Mouse (Mus musculus) MN1 (cell line): ENCODE data around the gene Cdk18.
"Not testable (repeated sequence)": the region's sequence is repeated elsewhere in the genome, so short reads cannot be mapped to it uniquely, and the experiment has no call there.

Source experiments
- DNase-seq: peaks from one replicate; pipeline ENCODE4 v3.0.0-alpha.2; 2016; ENCODE audit warnings: low spot score

Cdk18 gene

DNA sequence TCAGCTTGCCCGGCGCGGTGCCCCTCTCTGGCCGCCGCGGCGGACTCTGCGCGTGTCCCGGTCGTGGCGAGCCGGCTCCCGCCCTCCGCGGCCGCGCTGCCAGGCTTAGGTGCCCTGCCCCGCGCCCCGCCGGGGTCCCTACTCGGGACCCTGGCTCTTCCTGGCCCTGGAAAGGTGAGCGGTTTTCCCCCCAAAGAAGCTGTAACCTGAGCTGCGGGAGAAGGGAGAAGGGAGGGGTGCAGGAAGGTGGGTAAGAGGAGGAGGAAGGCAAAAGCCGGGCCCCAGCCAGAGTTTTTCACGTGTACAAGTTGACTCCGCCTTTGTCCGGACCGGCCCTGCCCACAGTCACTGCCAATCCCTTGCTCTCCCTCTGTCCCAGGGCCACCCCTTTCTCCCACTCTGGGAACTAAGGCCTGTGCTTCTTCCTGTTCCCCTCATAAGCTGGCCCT lies at the start of gene Cdk18:
TSS of gene Cdk18 (minus strand) at position 269 of the 449 bp plus-strand sequence.
- DNase-seq = peak; percentile 78

- no peak for DNase-seq
These were observed 49.7 kb upstream of the Cdk18 start for GRCm38 (mm10) chr1:132189231-132189630.

- DNase-seq = no peak
These were observed 49.1 kb upstream of the Cdk18 start for GRCm38 (mm10) chr1:132188442-132189066.

DNA sequence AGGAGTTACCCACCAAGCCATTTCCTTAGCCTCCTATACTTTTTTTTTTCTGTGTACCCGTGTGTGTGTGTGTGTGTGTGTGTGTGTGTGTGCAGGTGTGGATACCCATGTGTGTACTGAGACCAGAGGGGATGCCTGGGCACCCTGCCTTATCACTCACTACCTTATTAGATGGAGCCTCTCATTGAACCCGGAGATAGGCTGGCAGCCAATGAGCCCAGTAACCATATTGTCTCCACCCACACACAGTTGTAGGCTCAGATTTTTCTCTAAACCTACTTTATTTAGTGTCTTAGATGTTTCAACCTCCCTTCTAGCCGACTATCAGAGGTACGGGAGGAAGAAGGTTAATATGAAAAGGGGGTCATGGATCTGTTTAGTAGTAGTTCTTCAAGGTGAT lies 46.8 kb upstream of the Cdk18 start:
- DNase-seq = no peak

DNA sequence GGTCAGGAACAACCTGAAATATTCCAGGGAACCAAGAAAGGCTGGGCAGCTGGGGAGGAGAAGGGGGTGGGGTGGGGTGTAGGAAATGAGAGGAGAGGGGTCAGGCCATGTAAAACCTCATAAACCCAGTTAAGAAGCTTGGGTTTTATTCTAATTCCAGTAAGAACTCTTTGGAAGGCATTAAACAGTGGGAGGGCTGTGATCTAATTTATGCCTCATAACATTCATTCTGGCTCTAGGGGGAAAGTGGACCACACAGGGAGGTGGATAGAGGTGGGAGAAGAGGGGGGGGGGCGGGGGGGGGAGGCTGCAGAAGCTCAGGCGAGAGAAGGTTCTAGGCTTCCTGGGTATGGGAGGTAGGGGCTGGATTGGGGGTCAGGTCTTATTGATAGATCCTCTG lies 32.1 kb upstream of the Cdk18 start:
- no peak for DNase-seq

DNA sequence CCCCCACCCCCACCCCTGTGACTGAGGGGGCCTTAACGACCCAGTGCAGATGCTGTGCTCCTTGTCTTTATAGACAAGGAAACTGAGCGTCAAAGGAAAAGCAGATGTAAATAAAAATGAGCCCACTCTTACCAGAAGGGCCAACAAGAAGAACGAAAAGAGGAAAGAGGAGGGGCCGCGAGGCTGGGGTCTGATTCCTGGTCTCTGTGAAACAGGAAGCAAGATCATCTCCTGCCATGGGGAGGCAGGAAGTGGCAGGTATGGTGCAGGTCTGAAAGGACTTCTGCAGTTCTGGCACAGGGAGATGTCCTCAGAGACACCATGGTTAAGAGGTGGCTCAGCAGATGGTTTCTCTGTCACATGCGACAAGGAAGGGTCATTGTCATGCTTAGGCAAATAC lies 31.2 kb upstream of the Cdk18 start:
- DNase-seq = no peak

DNA sequence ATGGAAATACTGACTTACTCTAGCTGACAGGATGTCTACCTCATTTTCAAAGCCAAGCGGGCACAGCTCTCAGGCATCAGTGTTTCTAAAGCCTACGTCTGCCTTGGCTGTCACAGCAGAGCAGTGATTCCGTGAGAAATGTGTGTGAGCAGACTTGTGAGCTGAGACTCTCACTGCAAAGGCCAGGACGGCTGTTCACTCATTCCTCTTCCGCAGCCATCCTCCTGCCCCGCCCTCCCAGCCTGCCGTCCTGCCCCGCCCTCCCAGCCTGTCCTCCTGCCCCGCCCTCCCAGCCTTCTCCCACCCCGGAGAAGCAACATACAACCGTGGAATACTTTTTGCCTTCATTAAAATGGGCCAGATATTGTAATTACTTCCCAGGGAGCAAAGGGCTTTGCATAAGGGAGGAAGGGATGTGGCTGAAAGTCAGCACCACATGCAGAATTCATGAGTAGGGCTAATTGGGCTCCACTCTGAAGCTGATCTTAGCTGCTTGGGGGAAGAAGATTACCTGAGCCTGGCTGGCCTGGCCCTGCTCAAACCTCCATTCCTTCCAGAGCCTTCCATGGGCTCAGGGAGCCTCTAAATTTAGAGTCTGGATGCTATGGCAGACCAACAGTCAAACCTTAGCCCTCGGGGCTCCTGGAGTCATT lies 28.8 kb upstream of the Cdk18 start:
- DNase-seq = no peak

GRCm38 (mm10) chr1:132165859-132166258 lies 26.4 kb upstream of the Cdk18 start:
- no peak for DNase-seq

GRCm38 (mm10) chr1:132164780-132165518 lies 25.5 kb upstream of the Cdk18 start:
- no peak for DNase-seq

DNA sequence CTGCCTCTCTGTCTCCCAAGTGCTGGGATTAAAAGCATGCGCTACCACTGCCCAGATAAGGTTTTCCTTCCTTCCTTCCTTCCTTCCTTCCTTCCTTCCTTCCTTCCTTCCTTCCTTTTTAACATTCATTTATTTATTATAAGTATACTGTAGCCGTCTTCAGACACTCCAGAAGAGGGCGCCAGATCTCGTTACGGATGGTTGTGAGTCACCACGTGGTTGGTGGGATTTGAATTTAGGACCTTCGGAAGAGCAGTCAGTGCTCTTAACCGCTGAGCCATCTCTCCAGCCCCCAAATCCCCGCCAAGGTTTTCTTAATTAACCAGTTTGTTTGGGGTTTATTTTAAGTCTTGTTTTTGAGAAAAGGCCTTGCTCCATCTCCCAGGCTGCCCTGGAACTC lies 23.1 kb upstream of the Cdk18 start:
- not testable (repeated sequence) for DNase-seq

DNA sequence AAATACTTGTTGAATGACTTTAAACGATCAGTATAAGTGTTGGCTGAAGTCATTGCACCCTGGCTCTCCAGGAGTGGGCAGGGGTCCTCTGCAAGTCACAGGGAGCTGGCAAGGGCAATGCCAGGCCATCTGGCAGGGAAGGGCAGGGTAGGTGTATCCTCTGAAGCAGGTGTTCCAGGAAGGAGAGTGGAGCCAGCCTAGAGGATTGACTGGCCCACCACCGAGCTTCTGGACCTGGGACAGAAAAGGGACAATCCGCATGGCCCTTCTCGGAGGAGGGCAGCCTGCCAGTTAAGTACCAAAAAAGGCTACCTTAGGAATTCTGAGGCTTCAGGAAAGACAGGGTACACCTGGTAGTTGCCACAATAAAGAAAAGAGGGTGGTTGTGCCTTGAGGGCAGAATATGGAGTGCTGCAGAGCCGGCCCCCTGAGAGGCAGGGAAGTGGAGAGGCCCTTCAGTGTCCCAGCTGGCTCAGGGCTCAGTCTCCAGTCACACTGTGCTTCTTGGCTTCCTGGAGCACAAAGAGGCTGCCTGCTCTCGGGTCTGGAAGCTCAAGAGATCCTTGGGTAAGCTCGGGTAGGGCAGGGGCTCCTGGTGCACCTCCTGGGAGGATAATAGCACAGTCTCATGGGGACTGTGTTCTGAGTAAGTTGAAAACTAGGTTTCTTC lies 21.9 kb upstream of the Cdk18 start:
- DNase-seq = no peak

GRCm38 (mm10) chr1:132159681-132160080 lies 20.2 kb upstream of the Cdk18 start:
- DNase-seq = no peak

GRCm38 (mm10) chr1:132158741-132159140 lies 19.3 kb upstream of the Cdk18 start:
- DNase-seq = no peak

DNA sequence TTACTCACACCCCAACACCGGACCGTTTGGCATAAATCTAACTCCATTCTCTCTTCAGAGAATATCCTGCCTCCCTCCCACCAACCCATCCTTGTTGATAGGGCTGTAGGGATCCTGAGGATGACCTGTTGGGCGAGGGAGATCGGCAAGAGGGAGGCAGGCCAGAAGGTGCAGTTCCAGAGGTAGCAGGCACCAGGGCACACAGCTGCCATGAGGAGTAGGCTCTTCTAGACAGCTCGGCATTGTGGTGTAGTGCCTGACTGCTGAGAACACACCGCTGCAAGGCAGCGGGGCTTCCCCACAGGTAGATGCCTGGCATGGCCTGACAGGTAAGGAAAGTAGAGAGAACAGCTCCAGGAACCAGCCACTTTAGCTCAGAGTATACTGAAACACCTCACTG lies 18.3 kb upstream of the Cdk18 start:
- DNase-seq = no peak

DNA sequence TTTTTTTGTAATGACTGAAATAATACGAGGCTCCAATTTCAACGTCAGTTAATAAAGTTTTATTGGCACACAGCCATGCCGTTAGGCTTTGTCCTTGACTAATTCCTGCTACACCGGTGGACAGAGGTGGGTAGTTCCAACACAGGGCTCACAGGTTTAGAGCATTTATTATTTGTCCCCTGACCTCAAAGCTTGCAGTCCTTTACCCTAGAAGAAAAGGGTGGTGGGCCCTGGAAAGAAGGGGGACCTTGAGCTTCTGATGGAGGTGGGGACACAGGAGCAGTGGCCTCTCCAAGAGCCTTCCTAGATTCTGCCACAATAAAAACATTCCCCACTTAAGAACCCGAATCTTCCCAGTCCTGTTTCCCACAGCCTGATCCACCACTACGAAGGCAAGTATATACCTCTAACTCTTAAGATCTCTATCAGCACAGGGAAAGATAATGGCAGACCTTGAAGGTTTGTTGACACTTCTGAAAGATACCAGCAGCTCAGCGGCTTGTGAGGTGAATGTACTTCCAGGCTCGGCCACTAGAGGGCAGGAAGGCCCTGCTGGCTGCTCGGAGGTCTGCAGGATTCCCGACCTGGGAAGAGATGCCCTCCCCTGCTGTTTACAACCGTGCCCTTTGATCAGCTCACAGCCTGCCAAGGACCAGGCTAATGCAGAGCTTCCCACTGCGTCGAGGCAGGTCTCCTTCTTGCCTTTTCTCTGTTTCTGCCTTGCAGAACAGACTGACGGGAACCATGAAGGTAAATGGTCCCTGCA lies 17.7 kb upstream of the Cdk18 start:
- DNase-seq = peak; percentile 84

DNA sequence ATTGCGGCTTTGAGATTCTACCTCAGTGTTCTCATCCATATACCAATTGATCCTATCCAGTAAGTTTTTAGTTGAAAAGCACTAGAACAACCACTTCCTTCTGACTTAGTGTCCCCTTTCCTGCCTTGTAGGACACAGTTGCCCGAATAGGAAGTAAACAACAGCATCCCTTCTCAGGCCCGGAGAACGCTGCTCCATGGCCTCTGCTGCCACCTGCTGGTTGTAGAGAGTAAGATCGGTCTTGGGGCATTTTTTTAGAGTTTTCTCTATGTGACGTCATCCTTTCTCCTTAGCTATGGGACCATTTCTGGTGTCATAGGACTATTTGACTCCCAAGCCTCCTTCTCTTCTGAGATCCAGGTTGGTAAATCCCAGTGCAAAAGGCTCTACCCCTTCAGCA lies 16.3 kb upstream of the Cdk18 start:
- DNase-seq = peak; percentile 93

- no peak for DNase-seq
These were observed 14.2 kb upstream of the Cdk18 start for GRCm38 (mm10) chr1:132153691-132154090.

DNA sequence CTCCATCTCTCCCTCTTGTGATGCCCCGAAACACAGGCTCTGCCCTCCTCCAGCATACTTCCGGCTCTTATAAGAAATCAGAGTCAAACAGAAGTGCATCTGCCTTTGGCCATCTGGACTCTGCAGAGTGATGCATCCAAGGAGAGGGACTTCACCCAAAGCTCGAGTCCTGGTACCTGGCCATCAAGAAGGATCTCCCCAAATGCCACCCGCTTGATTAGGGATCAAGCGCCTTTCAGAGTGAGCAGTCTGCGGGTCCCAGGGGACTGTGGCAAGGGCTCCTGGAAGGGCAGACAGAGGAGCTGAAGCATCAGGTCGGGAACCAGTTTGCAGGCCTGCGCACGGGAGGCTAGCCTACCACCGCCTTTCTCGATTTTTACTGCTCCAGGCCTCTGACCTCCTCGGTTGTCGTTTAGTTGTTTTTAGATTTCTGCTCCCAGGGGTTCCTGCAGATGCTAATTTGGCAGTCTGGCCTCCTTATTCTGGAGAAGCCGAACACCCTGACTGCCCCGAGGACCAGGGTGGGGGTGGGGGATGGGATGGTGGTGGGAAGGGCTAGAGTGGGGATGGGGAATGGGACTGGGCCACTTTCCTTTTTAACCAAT lies 13.7 kb upstream of the Cdk18 start:
- DNase-seq = peak; percentile 29

DNA sequence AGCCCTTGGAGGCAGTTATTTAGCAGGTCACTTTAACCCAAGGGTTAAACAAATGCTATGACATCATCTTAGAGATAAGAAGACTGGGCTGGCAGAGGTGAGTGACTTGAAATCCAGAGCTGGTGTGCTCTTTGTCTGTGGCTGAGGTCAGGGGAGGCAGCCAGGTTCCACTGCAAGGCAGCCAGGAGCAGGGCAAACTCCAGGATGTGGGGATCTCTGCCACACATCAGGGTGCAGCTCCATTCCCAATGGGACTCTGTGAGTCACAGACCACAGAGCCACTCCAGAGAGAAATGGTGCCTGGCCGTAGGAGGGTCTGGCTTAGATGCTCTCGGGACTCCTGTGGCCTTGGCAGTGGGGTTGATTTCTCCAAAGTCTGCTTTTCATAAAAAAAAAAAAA lies 12.4 kb upstream of the Cdk18 start:
- DNase-seq = peak; percentile 64

- no peak for DNase-seq
These were observed 11.5 kb upstream of the Cdk18 start for GRCm38 (mm10) chr1:132150817-132151601.

DNA sequence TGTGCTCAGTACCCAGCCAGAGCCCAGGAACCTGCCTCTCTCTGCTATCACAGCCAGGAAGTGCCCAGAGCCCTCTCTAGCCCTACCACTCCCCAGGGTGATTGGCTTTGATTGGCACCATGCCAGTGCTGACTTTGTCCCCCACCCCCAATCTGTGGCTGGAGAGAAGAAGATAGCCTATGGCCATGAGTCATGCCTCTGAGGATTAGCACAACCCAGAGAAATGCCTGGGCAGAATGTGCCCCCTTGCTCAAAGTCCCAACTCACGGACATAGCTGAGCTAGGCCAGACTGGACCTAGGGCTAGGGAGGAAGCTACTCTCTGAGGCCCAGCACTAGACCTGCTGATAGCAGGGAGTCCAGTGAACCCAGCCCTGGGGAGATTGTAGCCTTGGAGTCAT lies 10.7 kb upstream of the Cdk18 start:
- peak; percentile 70 for DNase-seq
